ENCODE assay signal across 24 mouse cellular contexts in genomic region chr15:94187588-94187987, GRCm38 (mm10).
A peak's percentile ranks its signal among the peaks of the same experiment; 100 is the strongest.
DNase-seq lines count a peak whose midpoint lies in the region; TF ChIP-seq lines count a peak whose summit lies in the region.
"Had no signal": no experiment of that assay in that cellular context is flagged by ENCODE, and none has a peak within 500 bp of the region (broad histone marks: within the 10 kb centered on the region; RNA-seq: fewer than 3 reads in every experiment).

No protein-coding gene starts in this region.

- no peak overlapping the region for H3K9ac ChIP-seq in CH12.LX (ENCODE audit: insufficient read depth, low read depth)
- H3K9ac ChIP-seq: forebrain, embryonic 13.5 days; kidney, embryonic 15.5 days; limb, embryonic 15.5 days; liver, embryonic 14.5 days; lung, embryonic 15.5 days; midbrain, embryonic 15.5 days had no signal

- no peak for TF ChIP-seq RAD21 in CH12.LX (IDR thresholded peaks at IDR 0.05; ENCODE audit: low read depth, low read length)

- peak; percentile 41 for DNase-seq in CD4-positive, CD25-positive, alpha-beta regulatory T cell, adult 2 months (ENCODE audit: low read depth, low spot score)
- DNase-seq in CH12.LX (ENCODE audit: extremely low read depth), result peak; percentile 2
- peak; percentile 73 for DNase-seq in naive thymus-derived CD4-positive, alpha-beta T cell, adult 2 months (ENCODE audit: low read depth)
- DNase-seq in thymus, postnatal 25 days, result peak; percentile 63
- DNase-seq in cerebellum, postnatal 14 days, result no peak
- no peak for DNase-seq in adrenal gland, adult 18-20 months (ENCODE audit: low spot score in 2 of 2)
- no peak for DNase-seq in layer of hippocampus, adult 2 months (ENCODE audit: low spot score in 2 of 2)
- DNase-seq: adrenal gland, adult 8-10 months; B cell, adult 2 months; cerebellum, adult 11-12 months; cerebellum, postnatal 36 days; heart, postnatal 10 days; kidney, adult 11 months; kidney, postnatal 4 days; layer of hippocampus, adult 9-11 months; lung, postnatal 36 days had no signal

- no peaks in the 10 kb centered on the region for H3K36me3 ChIP-seq in CH12.LX (replicated peaks in 1 of 2; ENCODE audit: control insufficient read depth in 1 of 2, insufficient read depth in 1 of 2, low read length in 1 of 2)
- H3K36me3 ChIP-seq: kidney, embryonic 15.5 days; limb, embryonic 15.5 days; lung, embryonic 15.5 days; midbrain, embryonic 15.5 days had no signal

- H3K27ac ChIP-seq in CH12.LX (ENCODE audit: insufficient read depth, low read depth), result no peak overlapping the region
- no peak overlapping the region for H3K27ac ChIP-seq in layer of hippocampus, adult 2 months
- H3K27ac ChIP-seq: forebrain, embryonic 13.5 days; hindbrain, postnatal 0 days; kidney, embryonic 15.5 days; limb, embryonic 15.5 days; liver, embryonic 14.5 days; lung, embryonic 15.5 days; midbrain, embryonic 15.5 days had no signal

- no peak overlapping the region for H3K4me3 ChIP-seq in CH12.LX (replicated peaks in 1 of 3; ENCODE audit: low read depth in 2 of 3, low read length in 2 of 3, poor library complexity in 1 of 3)
- H3K4me3 ChIP-seq in layer of hippocampus, adult 2 months, result no peak overlapping the region
- H3K4me3 ChIP-seq: forebrain, embryonic 13.5 days; kidney, embryonic 15.5 days; limb, embryonic 15.5 days; lung, embryonic 15.5 days; megakaryocyte, embryonic 14.5 days; midbrain, embryonic 15.5 days had no signal

- dilution Hi-C loops in CH12.LX (cut with MboI; ENCODE audit: extremely low pct_ligation_motif_present, extremely low pct_unique_long_range_greater_than_20kb, low sequenced_read_pairs), result no loop called here

- in situ Hi-C loops in CH12.LX (cut with MboI; ENCODE audit: low pct_ligation_motif_present, low pct_unique_long_range_greater_than_20kb, low sequenced_read_pairs), result no loop called here

- no peak for TF ChIP-seq CTCF in CH12.LX (conservative IDR thresholded peaks at IDR 0.05 in 1 of 2, IDR thresholded peaks at IDR 0.05 in 1 of 2; ENCODE audit: low read depth in 2 of 2, low read length in 2 of 2)
- no peak for TF ChIP-seq CTCF in layer of hippocampus, adult 2 months (conservative IDR thresholded peaks at IDR 0.05)

- no peak for TF ChIP-seq EP300 in CH12.LX (IDR thresholded peaks at IDR 0.05; ENCODE audit: low read length)

- H3K4me2 ChIP-seq in CH12.LX (ENCODE audit: insufficient read depth, low read depth, poor library complexity, severe bottlenecking), result no peak overlapping the region
- H3K4me2 ChIP-seq: forebrain, embryonic 13.5 days; kidney, embryonic 15.5 days; limb, embryonic 15.5 days; lung, embryonic 15.5 days; midbrain, embryonic 15.5 days had no signal

- H3K9me3 ChIP-seq in CH12.LX (replicated peaks; ENCODE audit: low read length), result peaks cover 8% of the 10 kb centered on the region
- H3K9me3 ChIP-seq: forebrain, embryonic 13.5 days; kidney, embryonic 15.5 days; limb, embryonic 15.5 days; lung, embryonic 15.5 days; midbrain, embryonic 15.5 days had no signal

- no peaks in the 10 kb centered on the region for H3K79me2 ChIP-seq in CH12.LX (replicated peaks; ENCODE audit: control insufficient read depth, extremely low read depth, insufficient read depth, poor library complexity, severe bottlenecking)

- no peaks in the 10 kb centered on the region for H3K4me1 ChIP-seq in CH12.LX (ENCODE audit: control insufficient read depth in 1 of 2, insufficient read depth in 2 of 2)
- H3K4me1 ChIP-seq: lung, embryonic 15.5 days; megakaryocyte, embryonic 14.5 days; midbrain, embryonic 15.5 days had no signal

- TF ChIP-seq POLR2A in CH12.LX (IDR thresholded peaks at IDR 0.05; ENCODE audit: low read depth, low read length), result no peak

- no peaks in the 10 kb centered on the region for H3K27me3 ChIP-seq in CH12.LX (replicated peaks)
- H3K27me3 ChIP-seq: forebrain, embryonic 13.5 days; kidney, embryonic 15.5 days; limb, embryonic 15.5 days; lung, embryonic 15.5 days; megakaryocyte, embryonic 14.5 days; midbrain, embryonic 15.5 days had no signal

TF ChIP-seq in CH12.LX, 34 proteins besides CTCF, POLR2A, EP300 and RAD21:
- TF ChIP-seq ZC3H11A (IDR thresholded peaks at IDR 0.05; ENCODE audit: low read depth, low read length) (no peak), NELFE (IDR thresholded peaks at IDR 0.05; ENCODE audit: low read depth, low read length) (no peak), USF2 (conservative IDR thresholded peaks at IDR 0.05; ENCODE audit: low read depth, low read length) (no peak), UBTF (IDR thresholded peaks at IDR 0.05; ENCODE audit: low read depth, low read length) (no peak), E2F4 (IDR thresholded peaks at IDR 0.05; ENCODE audit: insufficient replicate concordance, low read depth, low read length) (no peak), MAZ (IDR thresholded peaks at IDR 0.05; ENCODE audit: low read depth, low read length) (no peak), PAX5 (IDR thresholded peaks at IDR 0.05; ENCODE audit: low read length) (no peak)

Comparison
In these comparisons a context has a peak if more than half of its experiments do, and no peak if none do; other contexts are left out.
1. DNase-seq: peak in CD4-positive, CD25-positive, alpha-beta regulatory T cell, adult 2 months (single experiment), CH12.LX (single experiment), naive thymus-derived CD4-positive, alpha-beta T cell, adult 2 months (single experiment) and thymus, postnatal 25 days (single experiment); none in cerebellum, postnatal 14 days (0 of 2), adrenal gland, adult 18-20 months (0 of 2) and layer of hippocampus, adult 2 months (0 of 2).